Mouse (Mus musculus): ENCODE measurements around the gene Psmb2.

DNA sequence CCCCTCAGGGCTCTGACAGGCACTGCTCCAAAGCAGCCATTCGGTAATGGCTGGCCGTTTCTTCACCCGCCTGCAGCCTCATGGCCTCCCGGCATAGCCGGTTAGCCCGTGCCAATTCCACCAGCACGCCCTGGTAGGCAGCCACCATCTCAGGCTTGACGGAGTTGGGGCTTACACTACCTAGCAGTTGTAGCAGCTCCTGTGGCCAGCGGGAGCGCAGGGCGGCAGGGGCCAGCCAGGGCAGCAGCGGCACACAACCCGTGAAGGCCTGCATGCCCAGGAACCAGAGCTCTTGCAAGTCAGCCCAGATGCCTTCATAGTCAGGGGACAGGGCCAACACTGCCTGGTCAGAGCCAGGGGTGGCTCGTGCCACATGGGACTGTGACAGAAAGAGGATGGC lies 67.4 kb downstream of the Psmb2 start:
- TF ChIP-seq CTCF (IDR thresholded peaks at IDR 0.05; ENCODE audit: low read depth) (no peak), EP300 (IDR thresholded peaks at IDR 0.05; ENCODE audit: low read depth) (no peak)
